Mouse (Mus musculus) intestine, embryonic 16.5 days (tissue): Measurements from ENCODE around the gene Usp9x. TPM values are rescaled to one million over a fixed set of nuclear protein-coding genes. Genes with fewer than 3 reads are reported as not detected.

Experiments used
- ATAC-seq: fragments of 200-750 bp; cut with Nextera tagmentation; 2 replicates; pipeline ENCODE4 v1.8.0; 2017; ENCODE audit warnings: moderate TSS enrichment, moderate library complexity
- H3K27ac ChIP-seq: fragments of 300-500 bp; sonication (generic); 2 replicates; pipeline ENCODE4 v1.5.1; 2014; ENCODE audit warnings: mild to moderate bottlenecking, low read length
- H3K27me3 ChIP-seq: fragments of 300-500 bp; sonication (generic); replicated peaks from 2 replicates; pipeline ENCODE4 v1.6.1; 2014; ENCODE audit warnings: low read length, control low read depth, mixed read lengths; ENCODE audit not compliant: control insufficient read depth, insufficient read depth
- H3K36me3 ChIP-seq: fragments of 300-500 bp; sonication (generic); 2 replicates; pipeline ENCODE4 v1.6.1; 2014; ENCODE audit warnings: low read length, control low read depth; ENCODE audit not compliant: control insufficient read depth, insufficient read depth
- H3K4me1 ChIP-seq: fragments of 300-500 bp; sonication (generic); 2 replicates; pipeline ENCODE4 v1.6.1; 2014; ENCODE audit warnings: low read length, control low read depth, mixed read lengths; ENCODE audit not compliant: control insufficient read depth, insufficient read depth
- H3K4me2 ChIP-seq: fragments of 300-500 bp; sonication (generic); 2 replicates; pipeline ENCODE4 v1.6.1; 2014; ENCODE audit warnings: low read depth, low read length, control low read depth
- H3K4me3 ChIP-seq: fragments of 300-500 bp; sonication (generic); 2 replicates; pipeline ENCODE4 v1.5.1; 2014; ENCODE audit warnings: mild to moderate bottlenecking, low read length
- H3K9ac ChIP-seq: fragments of 300-500 bp; sonication (generic); 2 replicates; pipeline ENCODE4 v1.6.1; 2014; ENCODE audit warnings: low read depth, low read length
- H3K9me3 ChIP-seq: fragments of 300-500 bp; sonication (generic); 2 replicates; pipeline ENCODE4 v1.6.1; 2016; ENCODE audit warnings: low read length, control low read depth; ENCODE audit not compliant: control insufficient read depth
- WGBS: fragments of 180-500 bp; shearing (Covaris S2); extraction: QIAGEN DNeasy Blood & Tissue Kit; methylation state at CpG from one replicate; pipeline ENCODE4 v1.1.7; 2014; 5-methylcytosine and 5-hydroxymethylcytosine counted together
- polyA plus RNA-seq: library from polyadenylated mRNA; unstranded; fragments of >200 nt; fragmentation: Nextera tagmentation; extraction: Ambion mirVana; gene quantifications from 2 replicates; pipeline ENCODE4 v1.2.1, GENCODE M21; 2015

Usp9x gene
- polyA plus RNA-seq, 1 experiment from 2014 or later, result 14.3 TPM

DNA sequence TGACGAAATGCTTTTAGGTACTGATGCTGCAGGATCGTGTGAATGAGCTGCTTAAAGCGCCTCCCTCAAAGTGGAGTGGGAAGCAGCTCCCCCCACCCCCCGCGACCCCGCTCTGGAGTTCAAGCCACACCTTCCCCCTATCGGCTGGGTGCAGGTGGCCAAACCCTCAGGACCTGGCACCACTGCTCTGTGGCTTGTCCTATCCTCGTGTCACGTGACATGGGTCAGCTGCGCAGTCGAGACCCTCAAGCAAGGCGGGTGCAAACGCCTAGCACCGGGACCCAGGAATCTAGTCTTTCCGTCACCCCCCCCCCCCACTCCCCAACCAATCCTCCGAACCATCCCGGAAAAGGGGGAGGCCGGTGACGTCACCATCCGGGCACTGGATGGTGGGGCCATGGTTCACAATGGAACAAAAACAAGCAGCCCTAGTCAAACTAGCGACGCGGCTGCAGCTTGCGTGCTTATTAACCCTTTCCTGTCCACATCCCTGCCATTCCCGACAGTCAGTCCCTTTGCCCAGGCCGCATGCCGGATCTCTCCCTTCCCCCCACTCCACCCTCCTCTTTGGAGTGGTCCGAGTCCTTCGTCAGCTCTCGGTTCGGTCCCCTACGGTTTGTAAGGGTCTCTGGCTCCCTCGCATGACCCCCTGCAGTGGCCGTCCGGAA is 591 bp upstream of the Usp9x start:
- peak; percentile 81 for ATAC-seq
- no peaks in the 10 kb centered on the region for H3K36me3 ChIP-seq
- 17% methylated on average over 35 of the region's 35 CpGs for WGBS
- H3K27ac ChIP-seq, result peak overlapping the region; percentile 93
- H3K4me1 ChIP-seq, result no peaks in the 10 kb centered on the region
- peaks cover 2% of the 10 kb centered on the region; the same call in 1 of the 2 replicates for H3K27me3 ChIP-seq
- peak overlapping the region; percentile 50 for H3K4me2 ChIP-seq
- no peaks in the 10 kb centered on the region for H3K9me3 ChIP-seq
- H3K9ac ChIP-seq, result peak overlapping the region; percentile 71
- peak overlapping the region; percentile 75 for H3K4me3 ChIP-seq

DNA sequence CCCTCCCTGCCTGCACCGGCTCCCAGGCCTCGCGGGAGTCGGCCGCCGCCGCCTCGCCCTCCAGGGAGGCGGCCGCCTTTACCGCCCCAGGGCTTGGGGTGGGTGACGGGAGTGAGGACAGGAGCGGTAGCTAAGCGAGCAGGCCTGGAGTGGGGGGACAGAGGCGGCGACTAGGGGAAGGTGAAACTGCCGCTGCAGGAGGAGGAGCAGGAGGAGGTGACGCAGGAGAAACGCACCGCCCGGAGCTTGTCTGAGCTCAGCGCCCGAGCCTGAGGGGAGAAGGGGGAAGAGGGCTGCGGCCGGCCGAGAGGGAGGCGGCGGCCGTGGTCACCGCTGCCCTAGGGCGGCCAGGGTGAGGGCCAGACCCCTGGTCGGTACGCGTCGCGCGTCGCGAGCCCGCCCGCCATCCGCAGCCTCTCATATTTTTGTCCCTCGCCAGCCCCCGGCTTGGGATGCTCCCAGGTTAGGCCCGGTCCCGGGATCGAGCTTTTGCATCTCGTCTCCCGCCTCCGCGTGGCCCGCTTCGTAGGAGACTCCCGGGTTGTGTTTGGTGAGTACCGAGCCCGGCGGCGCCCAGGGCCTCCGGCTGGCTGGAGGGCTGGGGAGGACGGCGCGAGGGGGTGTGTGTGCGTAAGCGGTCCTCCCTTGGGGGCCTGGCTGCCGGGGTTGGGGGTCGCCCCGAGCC is 620 bp downstream of the Usp9x start:
- Histone ChIP-seq H3K9me3 (no peaks in the 10 kb centered on the region), H3K27ac (peak overlapping the region; percentile 92), H3K36me3 (no peaks in the 10 kb centered on the region), H3K27me3 (peaks cover 2% of the 10 kb centered on the region; the same call in 1 of the 2 replicates), H3K4me1 (no peaks in the 10 kb centered on the region), H3K4me2 (peak overlapping the region; percentile 19; the same call in 1 of the 2 replicates), H3K4me3 (peak overlapping the region; percentile 75), H3K9ac (peak overlapping the region; percentile 88)
- WGBS, result 21% methylated on average over 58 of the region's 67 CpGs
- ATAC-seq, result peak; percentile 66

DNA sequence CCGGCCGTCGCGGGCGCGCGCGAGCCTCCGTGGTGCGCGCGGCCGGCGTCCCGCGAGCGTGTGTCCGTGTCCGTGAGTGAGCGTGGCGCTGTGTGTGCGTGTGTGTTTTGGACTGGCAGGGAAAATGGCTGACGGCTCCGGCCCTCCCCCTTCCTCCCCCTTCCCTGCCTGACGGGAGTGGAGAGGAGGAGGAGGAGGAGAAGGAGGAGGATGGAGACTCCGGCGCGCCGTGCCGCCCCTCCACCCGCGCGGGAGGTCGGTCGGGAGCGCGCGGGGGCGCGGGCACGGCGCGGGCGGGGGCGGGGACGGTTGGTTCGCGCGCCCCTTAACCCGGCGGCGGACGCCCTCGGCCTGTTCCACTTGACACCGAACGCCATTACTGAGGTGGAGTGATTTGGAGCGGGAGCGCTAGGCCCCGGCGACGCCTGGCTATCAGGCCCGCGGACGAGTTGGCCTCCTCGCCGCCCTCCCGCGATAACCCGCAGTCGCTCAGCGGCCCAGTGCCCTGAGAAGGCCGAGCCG is 1.2 kb downstream of the Usp9x start:
- H3K27ac ChIP-seq, result peak overlapping the region; percentile 92
- WGBS, result 6% methylated on average over 43 of the region's 73 CpGs

DNA sequence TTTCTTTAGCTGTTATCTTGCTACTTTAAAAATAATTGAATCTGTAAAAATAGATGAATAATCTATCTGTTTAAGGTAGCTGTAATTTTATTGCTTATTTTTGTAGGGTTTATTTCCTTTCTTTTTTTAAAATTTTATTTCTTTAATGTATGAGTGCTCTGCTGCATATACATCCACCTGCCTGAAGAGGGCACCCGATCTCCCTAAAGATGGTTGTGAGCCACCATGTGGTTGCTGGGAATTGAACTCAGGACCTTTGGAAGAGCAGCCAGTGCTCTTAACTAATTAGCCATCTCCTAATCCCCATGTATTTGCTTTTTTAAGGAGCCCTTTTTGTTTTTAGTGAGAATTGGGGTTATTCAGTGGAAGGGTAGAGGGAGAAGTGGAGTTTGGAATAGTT is 14.3 kb downstream of the Usp9x start:
- Histone ChIP-seq H3K4me3 (no peak overlapping the region), H3K36me3 (no peaks in the 10 kb centered on the region), H3K27ac (no peak overlapping the region), H3K27me3 (no peaks in the 10 kb centered on the region), H3K4me2 (no peak overlapping the region), H3K9me3 (no peaks in the 10 kb centered on the region), H3K4me1 (no peaks in the 10 kb centered on the region), H3K9ac (no peak overlapping the region)
- no peak for ATAC-seq
- WGBS, result 87% methylated on average over 1 of the region's 1 CpGs

More for the DNA sequence above, 1.2 kb downstream of the Usp9x start:
- peak overlapping the region; percentile 75 for H3K4me3 ChIP-seq
- H3K4me2 ChIP-seq, result peak overlapping the region; percentile 43
- H3K9me3 ChIP-seq, result no peaks in the 10 kb centered on the region
- H3K36me3 ChIP-seq, result no peaks in the 10 kb centered on the region
- H3K27me3 ChIP-seq, result peaks cover 2% of the 10 kb centered on the region; the same call in 1 of the 2 replicates
- peak; percentile 42 for ATAC-seq
- no peaks in the 10 kb centered on the region for H3K4me1 ChIP-seq
- H3K9ac ChIP-seq, result peak overlapping the region; percentile 88

DNA sequence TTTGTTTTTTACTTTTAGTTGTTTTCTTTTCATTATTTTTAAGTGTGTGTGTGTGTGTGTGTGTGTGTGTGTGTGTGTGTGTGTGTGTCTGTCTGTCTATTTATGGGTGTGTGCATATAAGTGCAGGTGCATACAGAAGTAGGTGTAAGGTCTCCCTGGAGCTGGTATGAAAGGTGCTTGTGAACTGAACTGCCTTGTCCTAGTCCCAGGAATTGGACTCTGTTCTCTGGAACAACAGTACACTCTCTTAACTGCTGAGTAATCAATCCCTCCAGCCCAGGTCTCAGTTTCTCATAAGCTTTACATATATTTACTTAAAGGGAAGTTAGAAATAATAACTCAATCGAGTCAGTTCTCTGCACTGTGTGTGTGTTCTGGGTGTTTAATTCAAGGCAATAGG is 25.7 kb downstream of the Usp9x start:
- Histone ChIP-seq H3K4me2 (no peak overlapping the region), H3K9me3 (no peaks in the 10 kb centered on the region), H3K4me3 (no peak overlapping the region), H3K27ac (no peak overlapping the region), H3K4me1 (peaks cover 2% of the 10 kb centered on the region; the same call in 1 of the 2 replicates), H3K36me3 (no peaks in the 10 kb centered on the region), H3K9ac (no peak overlapping the region), H3K27me3 (no peaks in the 10 kb centered on the region)
- ATAC-seq, result peak; percentile 75; the same call in 1 of the 2 replicates
- 34% methylated on average over 1 of the region's 1 CpGs for WGBS

DNA sequence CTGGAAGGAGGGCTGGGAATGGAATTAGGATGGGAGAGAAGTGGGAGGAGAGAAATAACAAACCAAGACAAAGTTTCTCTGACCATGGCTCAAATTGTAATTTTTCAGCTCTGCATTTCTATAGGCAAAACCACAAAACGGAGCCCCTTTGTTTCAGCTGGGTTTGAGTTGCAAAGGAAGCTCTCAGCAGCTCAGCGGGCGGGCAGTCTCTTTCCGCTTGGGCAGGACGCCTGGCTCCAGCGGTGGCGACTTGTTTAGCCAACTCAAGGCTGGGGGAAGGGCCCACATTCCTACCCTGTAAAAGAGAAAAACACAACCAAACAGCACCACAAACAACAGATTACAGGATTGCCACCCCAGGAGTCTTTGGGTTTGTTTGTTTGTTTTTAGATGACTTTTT is 135.2 kb downstream of the Usp9x start:
- no peak overlapping the region for H3K27ac ChIP-seq
- no peaks in the 10 kb centered on the region for H3K36me3 ChIP-seq
- H3K9ac ChIP-seq, result no peak overlapping the region
- no peak overlapping the region for H3K4me3 ChIP-seq
- 0 out of 2 replicates have a peak, but pooled peaks cover 6% of the 10 kb centered on the region for H3K27me3 ChIP-seq
- H3K4me2 ChIP-seq, result no peak overlapping the region
- ATAC-seq, result no peak
- 38% methylated on average over 7 of the region's 7 CpGs for WGBS
- no peaks in the 10 kb centered on the region for H3K9me3 ChIP-seq
- H3K4me1 ChIP-seq, result no peaks in the 10 kb centered on the region; the same call in 1 of the 2 replicates

DNA sequence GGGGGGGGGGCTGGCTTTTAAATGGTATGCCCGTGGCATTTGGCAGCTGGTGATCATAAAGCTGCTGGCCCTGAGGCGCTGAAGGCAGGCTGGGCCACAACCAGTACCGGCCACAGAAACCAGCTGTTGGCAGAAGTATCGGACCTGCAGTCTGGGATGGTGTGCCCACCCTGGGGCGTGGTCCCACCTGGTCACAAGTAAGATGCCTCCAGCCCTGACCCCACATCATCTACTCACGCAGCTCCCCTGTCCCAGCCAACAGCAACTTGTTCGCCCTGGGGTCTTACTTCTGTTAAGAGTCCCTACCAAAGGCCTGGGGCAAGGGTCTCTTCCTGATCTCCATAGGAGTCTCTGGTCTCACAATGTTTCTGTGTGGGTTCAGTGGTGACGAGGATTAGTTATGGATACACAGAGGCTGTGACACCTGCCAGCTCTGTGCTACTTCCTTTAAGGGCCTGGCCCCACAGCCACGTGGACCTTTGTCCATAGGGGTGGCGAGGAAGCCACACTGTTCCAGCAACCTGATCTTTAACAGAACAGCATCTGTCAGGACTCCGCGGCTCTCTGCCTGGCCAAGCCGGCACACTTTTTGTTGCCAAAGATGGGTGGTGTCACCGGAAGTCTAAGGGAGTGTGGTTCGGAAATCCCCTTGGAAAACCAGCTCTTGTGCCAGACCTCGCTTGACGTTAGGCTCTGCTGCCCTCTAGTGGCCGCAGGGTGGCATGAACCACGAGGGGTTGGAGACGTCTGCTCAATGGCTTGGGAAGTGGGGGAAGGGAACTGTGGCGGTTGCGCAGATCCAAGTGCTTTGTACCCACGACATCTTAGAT is 136.4 kb downstream of the Usp9x start:
- Histone ChIP-seq H3K4me3 (peak overlapping the region; percentile 39), H3K9me3 (no peaks in the 10 kb centered on the region), H3K9ac (peak overlapping the region; percentile 59), H3K4me1 (no peaks in the 10 kb centered on the region; the same call in 1 of the 2 replicates), H3K36me3 (no peaks in the 10 kb centered on the region), H3K27me3 (0 out of 2 replicates have a peak, but pooled peaks cover 6% of the 10 kb centered on the region), H3K4me2 (peak overlapping the region; percentile 47), H3K27ac (no peak overlapping the region)
- WGBS, result 27% methylated on average over 23 of the region's 23 CpGs
- peak; percentile 90 for ATAC-seq

DNA sequence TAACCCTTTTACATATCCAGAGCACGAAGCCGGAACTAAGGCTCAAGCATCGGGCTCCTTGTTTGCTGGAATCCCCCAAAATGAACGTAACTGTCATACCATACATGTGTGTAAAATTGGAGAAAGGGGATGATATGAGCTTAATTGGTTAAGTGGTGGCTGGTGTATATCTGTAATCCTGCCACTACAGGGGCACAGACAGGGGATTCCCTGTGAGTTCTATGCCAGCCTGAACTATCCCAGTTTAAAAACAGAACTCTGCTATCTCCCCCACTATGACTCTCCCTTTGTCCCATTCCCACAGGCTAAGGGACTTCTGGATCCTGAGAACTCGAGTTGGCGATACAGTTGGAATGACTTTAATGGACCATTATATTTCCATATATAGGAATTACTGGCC is 137.1 kb downstream of the Usp9x start:
- peak overlapping the region; percentile 47 for H3K4me2 ChIP-seq
- 0 out of 2 replicates have a peak, but pooled peaks cover 6% of the 10 kb centered on the region for H3K27me3 ChIP-seq
- H3K36me3 ChIP-seq, result no peaks in the 10 kb centered on the region
- H3K9me3 ChIP-seq, result no peaks in the 10 kb centered on the region
- WGBS, result 35% methylated on average over 6 of the region's 6 CpGs
- peak; percentile 16; the same call in 1 of the 2 replicates for ATAC-seq
- H3K9ac ChIP-seq, result peak overlapping the region; percentile 59
- peak overlapping the region; percentile 39 for H3K4me3 ChIP-seq
- no peak overlapping the region for H3K27ac ChIP-seq
- H3K4me1 ChIP-seq, result no peaks in the 10 kb centered on the region; the same call in 1 of the 2 replicates
